Mouse (Mus musculus): Measurements from ENCODE around the gene Pacrg.

- TF ChIP-seq CTCF (IDR thresholded peaks at IDR 0.05; ENCODE audit: control insufficient read depth, insufficient read depth, insufficient replicate concordance, low read depth, low read length) = no peak
- TF ChIP-seq POLR2A (IDR thresholded peaks at IDR 0.05; ENCODE audit: control insufficient read depth, low read depth, low read length) = no peak
Measured at GRCm38 (mm10) chr17:10496066-10496465, 344.0 kb downstream of the Pacrg start.
